Mouse (Mus musculus) olfactory bulb, adult 2 months (tissue): ENCODE data around the gene Mpz. TPM values are rescaled to one million over a fixed set of nuclear protein-coding genes. Genes with fewer than 3 reads are reported as not detected.
"Not testable (repeated sequence)": the region's sequence is repeated elsewhere in the genome, so short reads cannot be mapped to it uniquely, and the experiment has no call there.

Source experiments
- H3K27ac ChIP-seq: fragments of 200-500 bp; 2 replicates; pipeline ENCODE4 v1.5.1; 2012; ENCODE audit warnings: low read depth, low read length; ENCODE audit not compliant: insufficient read depth
- H3K4me1 ChIP-seq: fragments of 200-500 bp; 2 replicates; pipeline ENCODE4 v1.6.1; 2012; ENCODE audit warnings: low read length; ENCODE audit not compliant: control insufficient read depth, insufficient read depth
- H3K4me3 ChIP-seq: fragments of 200-500 bp; 2 replicates; pipeline ENCODE4 v1.5.1; 2012; ENCODE audit warnings: mild to moderate bottlenecking, low read depth, low read length, moderate library complexity; ENCODE audit not compliant: insufficient read depth
- CTCF ChIP-seq: fragments of 200-500 bp; IDR thresholded peaks from 2 replicates; pipeline ENCODE4 v1.5.1; 2012; ENCODE audit warnings: low read depth, mild to moderate bottlenecking, low read length, moderate library complexity; ENCODE audit not compliant: insufficient read depth
- POLR2A ChIP-seq: fragments of 200-500 bp; IDR thresholded peaks from 2 replicates; pipeline ENCODE4 v1.6.1; 2012; ENCODE audit warnings: mild to moderate bottlenecking, low read depth, low read length, moderate library complexity; ENCODE audit not compliant: insufficient read depth
- WGBS: fragments of 180-500 bp; shearing (Covaris S2); methylation state at CpG from one replicate; pipeline ENCODE4 v1.1.7; 2018; 5-methylcytosine and 5-hydroxymethylcytosine counted together
- polyA plus RNA-seq: library from polyadenylated mRNA; stranded (reverse); fragments of >200 nt; gene quantifications from 2 replicates; pipeline ENCODE4 v1.2.4, GENCODE M21; 2012; ENCODE audit warnings: low replicate concordance; ENCODE audit not compliant: missing spikeins, insufficient read depth, insufficient read length

Gene Mpz
- polyA plus RNA-seq, 1 experiment, result not detected

DNA sequence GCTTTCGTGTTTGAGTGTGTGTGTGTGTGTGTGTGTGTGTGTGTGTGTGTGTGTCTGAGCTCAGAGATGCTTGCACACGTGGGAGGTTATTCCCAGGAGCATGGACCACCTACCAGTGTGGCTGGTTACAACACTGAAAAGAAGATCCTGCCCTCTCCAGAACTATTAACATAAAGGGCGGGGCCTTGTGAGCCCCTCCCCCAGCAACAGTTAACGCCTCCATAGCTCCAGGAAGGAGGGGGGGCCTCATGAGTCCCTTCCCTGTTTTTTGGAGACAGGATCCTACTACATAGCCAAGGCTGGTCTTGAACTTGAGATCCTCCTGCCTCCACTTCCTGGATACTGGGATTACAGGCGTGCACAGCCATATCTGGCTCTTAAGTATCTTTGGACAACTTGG, 28.7 kb upstream of the Mpz start:
- WGBS, result 49% methylated on average over 5 of the region's 5 CpGs
- no peak for TF ChIP-seq CTCF
- no peak for TF ChIP-seq POLR2A
- Histone ChIP-seq H3K4me3 (no peak overlapping the region), H3K4me1 (no peaks in the 10 kb centered on the region), H3K27ac (no peak overlapping the region)

DNA sequence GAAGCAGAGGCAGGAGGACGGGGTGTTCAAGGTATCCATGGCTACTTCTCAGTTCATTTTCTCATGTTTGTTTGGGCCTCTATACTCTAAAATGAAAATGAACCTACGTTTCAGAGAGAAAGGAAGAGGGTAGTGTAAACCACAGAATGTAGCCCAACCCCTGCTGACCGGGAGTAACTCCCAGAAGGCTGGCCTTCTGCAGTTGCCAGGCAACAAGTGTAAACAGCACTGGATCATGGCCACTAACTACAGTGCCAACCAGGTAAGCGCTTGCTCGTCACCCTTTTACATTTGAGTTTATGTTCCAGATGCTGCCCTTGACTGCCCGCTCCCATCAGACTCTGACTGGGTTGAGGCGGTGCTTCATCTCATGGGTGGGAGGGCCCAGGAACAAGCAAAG, 27.6 kb upstream of the Mpz start:
- Histone ChIP-seq H3K4me3 (no peak overlapping the region), H3K4me1 (no peaks in the 10 kb centered on the region), H3K27ac (no peak overlapping the region)
- no peak for TF ChIP-seq POLR2A
- WGBS, result 44% methylated on average over 7 of the region's 7 CpGs

DNA sequence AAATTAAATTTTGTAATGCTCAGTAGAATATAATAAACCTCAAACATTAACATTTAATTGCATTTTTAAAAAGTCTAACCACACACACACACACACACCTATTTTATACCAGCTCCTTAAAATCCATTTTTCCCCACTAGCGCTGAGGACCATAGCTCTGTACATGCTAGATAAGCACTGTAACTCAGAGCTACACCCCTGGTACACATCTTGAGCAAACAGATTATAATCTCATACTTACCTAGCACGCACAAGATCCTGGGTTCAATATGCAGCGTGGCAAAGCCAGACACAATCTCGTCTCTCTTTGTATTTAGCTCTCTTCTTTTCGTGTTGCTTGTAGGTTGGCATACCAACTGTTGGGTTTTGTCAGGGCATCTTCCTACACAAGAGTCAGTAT, 26.1 kb upstream of the Mpz start:
- Histone ChIP-seq H3K27ac (no peak overlapping the region), H3K4me1 (no peaks in the 10 kb centered on the region), H3K4me3 (no peak overlapping the region)
- 93% methylated on average over 5 of the region's 5 CpGs for WGBS
- TF ChIP-seq CTCF, result no peak
- TF ChIP-seq POLR2A, result no peak

DNA sequence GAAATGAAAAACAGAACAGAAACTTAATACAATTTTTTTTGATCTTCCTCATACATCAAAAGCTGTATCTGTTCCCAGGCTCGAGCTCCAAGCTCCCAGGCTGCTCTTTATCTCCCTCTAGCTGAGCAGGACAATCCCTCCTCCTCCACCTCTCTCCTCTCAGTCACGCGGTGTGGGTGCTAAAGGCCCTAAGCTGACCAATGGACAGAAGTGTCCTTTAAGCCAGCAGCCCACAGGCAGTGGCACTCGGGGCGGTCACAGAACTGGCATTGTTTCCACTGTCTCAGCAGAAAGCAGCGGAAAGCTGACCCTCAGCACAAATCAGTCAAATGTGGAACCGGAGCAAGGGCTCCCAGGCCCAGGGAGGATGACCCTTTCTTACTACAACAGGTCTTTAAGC, 21.3 kb upstream of the Mpz start:
- 54% methylated on average over 7 of the region's 7 CpGs for WGBS
- H3K4me1 ChIP-seq, result no peaks in the 10 kb centered on the region
- TF ChIP-seq POLR2A, result no peak
- H3K4me3 ChIP-seq, result no peak overlapping the region
- H3K27ac ChIP-seq, result no peak overlapping the region

DNA sequence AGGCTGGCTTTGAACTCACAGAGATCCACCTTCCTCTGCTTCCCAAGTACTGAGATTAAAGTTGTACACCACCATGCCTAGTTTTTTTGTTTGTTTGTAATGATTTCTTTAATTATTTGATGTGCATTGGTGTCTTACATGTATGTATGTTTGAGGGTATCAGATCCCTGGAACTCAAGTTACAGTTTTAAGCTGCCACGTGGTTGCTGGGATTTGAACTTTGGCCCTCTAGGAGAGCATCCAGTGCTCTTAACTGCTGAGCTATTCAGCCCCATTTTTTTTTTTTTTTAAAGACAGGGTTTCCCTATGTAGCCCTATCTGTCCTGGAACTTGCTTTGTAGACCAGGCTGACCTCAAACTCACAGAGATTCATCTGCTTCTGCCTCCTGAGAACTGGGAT, 19.5 kb upstream of the Mpz start:
- TF ChIP-seq POLR2A (no peak), CTCF (no peak)
- no peak overlapping the region for H3K4me3 ChIP-seq
- no peaks in the 10 kb centered on the region for H3K4me1 ChIP-seq
- WGBS, result 88% methylated on average over 1 of the region's 1 CpGs
- no peak overlapping the region for H3K27ac ChIP-seq

DNA sequence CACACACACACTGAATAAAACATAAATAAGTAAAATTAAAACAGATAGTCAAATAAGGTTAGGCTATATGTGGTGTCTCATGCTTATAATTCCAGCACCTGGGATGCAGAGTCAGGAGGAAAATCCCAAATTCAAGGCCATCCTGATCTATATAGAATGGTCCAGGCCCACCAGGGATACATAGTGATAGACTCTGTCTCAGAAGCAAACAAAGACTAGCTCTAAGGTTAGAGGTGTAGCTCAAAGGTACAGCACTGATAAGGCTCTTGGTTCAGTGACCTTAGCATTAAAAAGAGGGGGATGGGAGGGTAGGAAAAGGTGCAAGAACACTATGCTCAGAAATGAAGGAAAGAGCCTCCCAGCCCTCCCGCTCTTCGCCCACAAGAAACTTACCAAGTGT, 14.9 kb upstream of the Mpz start:
- 94% methylated on average over 2 of the region's 2 CpGs for WGBS
- TF ChIP-seq POLR2A (no peak), CTCF (no peak)
- H3K27ac ChIP-seq, result no peak overlapping the region
- H3K4me3 ChIP-seq, result no peak overlapping the region
- H3K4me1 ChIP-seq, result no peaks in the 10 kb centered on the region

DNA sequence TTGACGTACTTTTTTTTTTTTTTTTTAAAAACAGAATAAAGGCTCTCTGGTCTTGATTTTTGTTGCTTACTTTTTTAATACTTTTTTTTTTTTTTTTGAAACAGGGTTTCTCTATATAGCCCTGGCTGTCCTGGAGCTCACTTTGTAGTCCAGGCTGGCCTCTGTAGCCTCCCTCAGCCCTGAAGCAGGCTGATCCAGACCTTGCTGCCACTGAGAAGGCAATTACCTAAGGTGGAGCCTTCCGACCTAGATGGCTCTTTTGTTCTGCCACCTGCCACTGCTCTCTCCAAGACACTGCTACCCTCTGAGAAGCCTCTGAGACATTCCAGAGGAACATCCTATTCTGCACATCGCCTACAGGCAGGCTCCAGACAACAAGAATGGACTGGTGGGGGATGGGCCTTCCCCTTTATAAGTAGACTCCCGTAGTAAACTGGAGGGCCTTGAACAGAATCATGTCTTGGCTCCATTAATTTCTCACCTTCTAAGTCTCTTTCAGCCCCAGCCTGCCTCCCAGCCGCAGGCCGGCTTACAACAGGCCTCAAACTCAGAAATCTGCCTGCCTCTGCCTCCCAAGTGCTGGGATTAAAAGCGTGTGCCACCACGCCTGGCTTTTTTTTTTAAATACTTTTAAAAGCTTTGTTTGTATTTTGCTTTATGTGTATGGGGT, 12.9 kb upstream of the Mpz start:
- H3K4me3 ChIP-seq, H3K27ac ChIP-seq, H3K4me1 ChIP-seq: not testable (repeated sequence)
- WGBS, result 88% methylated on average over 8 of the region's 8 CpGs

DNA sequence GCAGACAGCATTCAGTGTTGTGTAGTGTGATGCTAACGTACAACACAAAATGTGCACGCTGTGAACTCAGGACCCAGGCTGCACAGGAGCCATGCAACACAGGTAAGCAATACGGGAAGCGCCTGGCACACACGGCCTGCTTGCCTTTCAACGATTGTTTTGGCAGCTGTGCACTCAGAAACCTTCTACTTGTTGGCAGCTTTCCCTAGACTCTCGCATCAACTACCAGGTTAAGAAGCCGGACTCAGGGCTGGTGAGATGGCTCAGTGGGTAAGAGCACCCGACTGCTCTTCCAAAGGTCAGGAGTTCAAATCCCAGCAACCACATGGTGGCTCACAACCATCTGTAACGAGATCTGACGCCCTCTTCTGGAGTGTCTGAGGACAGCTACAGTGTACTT, 7.5 kb upstream of the Mpz start:
- WGBS, result 60% methylated on average over 11 of the region's 11 CpGs
- H3K27ac ChIP-seq, H3K4me1 ChIP-seq, H3K4me3 ChIP-seq: not testable (repeated sequence)

DNA sequence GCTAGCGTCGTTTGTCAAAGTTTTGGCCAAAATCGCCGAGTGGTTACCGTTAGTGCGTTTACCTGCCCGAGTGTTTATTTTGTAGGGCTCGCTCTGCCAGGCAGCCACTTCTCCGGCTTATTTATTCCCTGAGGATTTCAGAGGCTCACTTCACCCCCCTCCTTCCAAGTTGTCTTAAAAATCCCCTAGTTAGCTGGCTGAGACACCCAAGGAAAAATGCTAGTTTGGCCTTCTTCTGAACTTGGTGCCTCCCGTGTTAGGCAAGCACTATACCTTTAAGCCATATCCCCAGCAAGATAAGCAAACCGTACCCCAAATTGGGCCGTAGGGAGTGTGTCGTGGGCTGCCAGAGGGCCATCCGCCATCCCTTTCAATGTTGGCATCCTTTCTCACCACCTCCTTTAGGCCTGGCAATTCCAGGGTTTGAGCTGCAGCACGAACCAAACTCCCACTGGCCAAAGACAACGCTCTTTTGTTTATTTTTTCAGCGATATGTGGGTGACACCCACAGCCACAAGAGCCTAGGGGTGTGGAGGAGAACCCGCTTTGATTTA, 404 bp downstream of the Mpz start:
- H3K4me3 ChIP-seq, result peak overlapping the region; percentile 98
- H3K27ac ChIP-seq, result peak overlapping the region; percentile 94
- 4% methylated on average over 18 of the region's 18 CpGs for WGBS
- TF ChIP-seq POLR2A, result no peak
- peaks cover 8% of the 10 kb centered on the region for H3K4me1 ChIP-seq

DNA sequence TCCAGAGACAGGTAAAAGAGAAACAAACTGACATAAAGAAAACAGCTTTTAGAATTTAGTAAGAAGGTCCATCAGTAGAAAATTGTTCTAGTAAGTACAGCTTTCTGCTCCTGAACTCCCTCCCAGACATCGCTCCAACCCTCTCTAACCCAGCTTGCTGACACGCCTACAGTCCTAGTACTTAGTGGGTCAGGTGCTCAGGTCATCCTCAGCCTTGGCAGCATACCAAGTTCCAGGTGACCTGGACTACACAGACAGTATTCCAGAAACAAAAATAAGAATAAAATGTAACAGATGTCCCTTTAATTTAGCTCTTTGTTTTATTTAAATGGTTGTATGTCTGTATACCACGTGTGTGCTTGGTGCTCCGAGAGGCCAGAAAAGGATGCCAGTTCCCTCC, 1.5 kb downstream of the Mpz start:
- no peak overlapping the region for H3K27ac ChIP-seq
- no peak overlapping the region for H3K4me3 ChIP-seq
- H3K4me1 ChIP-seq, result peaks cover 10% of the 10 kb centered on the region
- 83% methylated on average over 4 of the region's 4 CpGs for WGBS
- TF ChIP-seq CTCF (no peak), POLR2A (no peak)
